In the genomic region with DNA sequence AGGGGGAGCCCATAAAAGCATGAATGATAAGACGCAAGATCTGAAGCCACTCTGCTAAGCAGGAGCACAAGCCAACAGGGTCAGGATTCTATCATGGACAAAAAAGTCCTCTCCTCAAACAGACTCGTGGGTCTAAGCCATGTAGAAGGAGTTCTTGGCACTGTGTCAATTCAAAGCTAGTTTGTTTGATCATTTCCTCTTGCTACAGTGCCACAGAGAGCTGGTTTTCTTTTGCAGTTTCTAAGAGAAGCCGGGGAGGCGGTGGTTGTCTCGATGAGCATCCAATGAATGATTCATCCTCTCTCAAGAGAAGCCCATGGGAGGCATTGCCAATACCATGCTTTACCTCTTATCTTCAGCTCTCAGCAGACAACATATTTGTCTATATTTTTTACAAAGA, we compare ENCODE assay signal across 21 mouse cellular contexts.
A peak's percentile ranks its signal among the peaks of the same experiment; 100 is the strongest.
DNase-seq lines count a peak whose midpoint lies in the region; ATAC-seq and TF ChIP-seq lines count a peak whose summit lies in the region.
"Had no signal": no experiment of that assay in that cellular context is flagged by ENCODE, and none has a peak within 500 bp of the region (broad histone marks: within the 10 kb centered on the region; RNA-seq: fewer than 3 reads in every experiment).

No protein-coding gene starts in this region.

- no peak overlapping the region for H3K4me3 ChIP-seq in kidney, postnatal 0 days (replicated peaks; ENCODE audit: low read depth, low read length)
- H3K4me3 ChIP-seq in lung, embryonic 14.5 days (ENCODE audit: low read depth, low read length), result no peak overlapping the region
- H3K4me3 ChIP-seq: embryonic facial prominence, embryonic 15.5 days; heart, embryonic 10.5 days; neural tube, embryonic 12.5 days had no signal

- no peaks in the 10 kb centered on the region for H3K27me3 ChIP-seq in kidney, postnatal 0 days (ENCODE audit: insufficient read depth, low read length)
- no peaks in the 10 kb centered on the region for H3K27me3 ChIP-seq in lung, embryonic 14.5 days (ENCODE audit: insufficient read depth, low read length)
- H3K27me3 ChIP-seq: embryonic facial prominence, embryonic 15.5 days; neural tube, embryonic 12.5 days had no signal

- H3K36me3 ChIP-seq in kidney, postnatal 0 days (ENCODE audit: insufficient read depth, low read length), result no peaks in the 10 kb centered on the region
- H3K36me3 ChIP-seq in lung, embryonic 14.5 days (ENCODE audit: insufficient read depth), result no peaks in the 10 kb centered on the region
- H3K36me3 ChIP-seq: embryonic facial prominence, embryonic 15.5 days; heart, embryonic 10.5 days; neural tube, embryonic 12.5 days had no signal

- H3K27ac ChIP-seq in kidney, postnatal 0 days, result no peak overlapping the region
- no peak overlapping the region for H3K27ac ChIP-seq in lung, embryonic 14.5 days (ENCODE audit: low read depth)
- H3K27ac ChIP-seq: embryonic facial prominence, embryonic 15.5 days; heart, embryonic 10.5 days; liver, embryonic 14.5 days; neural tube, embryonic 12.5 days had no signal

- 68% methylated on average over 5 of the region's 5 CpGs for WGBS in kidney, postnatal 0 days
- 46% methylated on average over 5 of the region's 5 CpGs for WGBS in lung, embryonic 14.5 days

- no peaks in the 10 kb centered on the region for H3K4me1 ChIP-seq in kidney, postnatal 0 days (replicated peaks; ENCODE audit: insufficient read depth, low read length)
- H3K4me1 ChIP-seq in lung, embryonic 14.5 days (ENCODE audit: insufficient read depth), result no peaks in the 10 kb centered on the region
- H3K4me1 ChIP-seq: embryonic facial prominence, embryonic 15.5 days; heart, embryonic 10.5 days; neural tube, embryonic 12.5 days had no signal

- H3K4me2 ChIP-seq in kidney, postnatal 0 days (ENCODE audit: low read length), result no peak overlapping the region
- no peak overlapping the region for H3K4me2 ChIP-seq in lung, embryonic 14.5 days
- H3K4me2 ChIP-seq: embryonic facial prominence, embryonic 15.5 days; neural tube, embryonic 12.5 days had no signal

- no peak for ATAC-seq in kidney, postnatal 0 days (replicated peaks; ENCODE audit: low FRiP score, low read depth)
- peak; percentile 24; the same call in 1 of the 2 replicates for ATAC-seq in lung, embryonic 14.5 days (ENCODE audit: insufficient read depth)
- ATAC-seq: forebrain, embryonic 16.5 days had no signal

- no peaks in the 10 kb centered on the region for H3K9me3 ChIP-seq in kidney, postnatal 0 days (replicated peaks; ENCODE audit: low read length)
- no peaks in the 10 kb centered on the region for H3K9me3 ChIP-seq in lung, embryonic 14.5 days (ENCODE audit: low read depth, low read length)
- H3K9me3 ChIP-seq: embryonic facial prominence, embryonic 15.5 days; heart, embryonic 10.5 days; neural tube, embryonic 12.5 days had no signal

- TF ChIP-seq CTCF in kidney, postnatal 0 days (IDR thresholded peaks at IDR 0.05; ENCODE audit: low read depth), result no peak
- no peak for TF ChIP-seq CTCF in lung, embryonic 14.5 days (IDR thresholded peaks at IDR 0.05; ENCODE audit: low read depth)

- peak; percentile 45 for DNase-seq in kidney, postnatal 0 days (ENCODE audit: low spot score)
- no peak for DNase-seq in kidney, postnatal 36 days
- DNase-seq in lung, embryonic 14.5 days, result peak; percentile 83
- DNase-seq in lung, adult 18-20 months, result no peak
- DNase-seq in right cerebral cortex, postnatal 10 days (ENCODE audit: low spot score in 2 of 2), result peak; percentile 41 to 55
- no peak for DNase-seq in right cerebral cortex, postnatal 25 days
- peak; percentile 60 for DNase-seq in telencephalon, adult 2 months (ENCODE audit: low read depth, low spot score)
- DNase-seq in thymus, postnatal 0 days (ENCODE audit: low spot score), result no peak
- DNase-seq: adrenal gland, postnatal 25 days; B cell, adult 2 months; cerebellum, adult 11-12 months; cerebellum, postnatal 36 days; kidney, adult 9 months; kidney, postnatal 4 days; layer of hippocampus, postnatal 36 days; thymus, postnatal 25 days had no signal

- H3K9ac ChIP-seq in kidney, postnatal 0 days (ENCODE audit: low read depth, low read length), result no peak overlapping the region
- no peak overlapping the region for H3K9ac ChIP-seq in lung, embryonic 14.5 days
- H3K9ac ChIP-seq: embryonic facial prominence, embryonic 15.5 days; liver, embryonic 14.5 days; neural tube, embryonic 12.5 days had no signal

Comparison
In these comparisons a context has a peak if more than half of its experiments do, and no peak if none do; other contexts are left out.
1. DNase-seq: peak in kidney, postnatal 0 days (single experiment), lung, embryonic 14.5 days (single experiment), right cerebral cortex, postnatal 10 days (2 of 2) and telencephalon, adult 2 months (single experiment); none in kidney, postnatal 36 days (0 of 2), lung, adult 18-20 months (0 of 2), right cerebral cortex, postnatal 25 days (single experiment) and thymus, postnatal 0 days (single experiment).